Mouse (Mus musculus) left cerebral cortex, adult 2 months (tissue): ENCODE measurements at regions not wholly inside any gene's neighbourhood (a gene's known extent, or its start where the extent isn't known, plus 50 kb on each side); places are given as distances from the start of the nearest gene placed in this dataset.

Source experiments
- DNase-seq, 2 experiments: peaks; one replicate each; pipeline ENCODE4 v3.0.0; 2021 to 2022; ENCODE audit warnings: low spot score in 2 of 2, mixed read lengths in 1 of 2; ENCODE audit errors: extremely low spot score in 1 of 2
- H3K27ac ChIP-seq: fragments of 200-600 bp; 2 replicates; pipeline ENCODE4 v1.8.1; 2022
- H3K4me3 ChIP-seq: fragments of 200-600 bp; 2 replicates; pipeline ENCODE4 v1.8.1; 2022
- CTCF ChIP-seq: fragments of 200-600 bp; IDR thresholded peaks from 2 replicates; pipeline ENCODE4 v1.8.1; 2022; ENCODE audit warnings: antibody characterized with exemption, mild to moderate bottlenecking, moderate library complexity
- intact Hi-C: fragments of 180-260 bp; cut with DNase I; formaldehyde crosslinking; loops from one replicate; pipeline ENCODE4 v1.15.1; 2025

DNA sequence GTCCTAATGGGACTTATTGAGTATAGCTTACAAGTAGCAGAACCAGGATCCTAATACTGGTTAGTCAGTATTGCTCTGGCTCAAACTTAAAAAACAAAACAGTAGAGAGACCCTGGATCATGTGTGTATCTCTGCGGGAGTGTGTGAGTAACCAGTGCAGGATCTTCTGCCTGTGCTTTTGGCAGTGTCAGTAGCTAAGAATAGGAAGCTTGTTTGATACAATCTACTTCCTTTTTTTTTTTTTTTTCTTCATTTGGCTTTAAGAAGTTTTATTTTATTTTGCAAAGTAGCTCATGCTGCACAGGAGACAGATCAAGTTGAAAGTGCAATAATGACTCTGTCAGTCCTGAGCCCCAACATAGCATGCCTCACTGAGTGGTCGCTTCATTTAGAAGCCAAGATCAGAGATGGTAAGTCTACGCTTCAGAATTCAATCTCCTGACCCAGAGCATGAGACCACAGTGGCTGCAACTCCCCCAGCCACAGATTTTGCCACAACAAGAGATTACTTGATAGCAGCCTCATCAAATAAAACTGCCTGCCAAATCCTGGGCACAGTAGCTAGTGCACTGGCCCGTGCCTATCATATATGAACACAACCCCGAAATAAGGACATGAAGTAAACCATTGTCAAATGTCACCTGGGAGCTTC is 306.4 kb upstream of the Pitrm1 start:
- no peak for TF ChIP-seq CTCF
- H3K27ac ChIP-seq, result no peak overlapping the region
- no peak overlapping the region for H3K4me3 ChIP-seq
- intact Hi-C loops, result no loop called here
- no peak for DNase-seq

GRCm38 (mm10) chr13:6250106-6250505 is 297.8 kb upstream of the Pitrm1 start:
- TF ChIP-seq CTCF, result no peak
- H3K4me3 ChIP-seq, result no peak overlapping the region
- DNase-seq, result no peak
- no peak overlapping the region for H3K27ac ChIP-seq
- intact Hi-C loops, result no loop called here

DNA sequence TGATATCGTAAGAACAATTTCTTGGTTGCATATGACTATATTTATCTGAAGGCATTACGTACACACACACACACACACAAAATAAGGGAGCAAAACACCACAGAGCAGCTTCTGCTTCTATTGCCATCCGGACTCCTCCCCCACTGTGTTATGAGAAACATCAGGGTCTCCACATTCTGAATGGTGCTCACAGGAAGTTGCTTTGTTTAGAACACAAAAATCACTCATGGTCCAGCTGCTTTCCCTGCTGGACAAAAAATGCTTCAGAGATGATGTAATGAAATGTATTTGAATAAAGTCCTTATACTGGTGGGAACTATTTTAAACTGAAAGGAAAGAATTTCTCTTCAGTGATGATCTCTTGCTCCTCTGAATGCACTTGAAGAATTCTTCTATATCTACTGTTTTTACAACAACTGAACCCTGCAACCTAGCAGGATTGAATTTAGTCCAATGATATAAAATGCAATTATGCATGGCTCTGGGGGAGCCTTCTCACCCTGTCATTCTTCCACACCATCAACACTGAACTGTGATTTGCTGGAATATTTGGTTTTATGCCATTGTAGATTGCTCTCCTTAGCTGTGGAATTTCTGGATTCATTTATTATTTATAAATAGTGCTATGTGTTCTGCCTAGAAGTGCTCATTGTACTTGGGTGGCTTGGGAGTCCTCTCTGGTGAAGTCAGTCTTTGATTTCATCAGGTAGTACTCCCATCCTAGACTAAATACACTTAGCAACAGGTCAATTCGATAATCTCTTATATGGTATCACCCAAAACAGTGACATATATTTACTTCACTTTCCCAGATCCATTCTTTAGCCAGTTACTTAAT is 296.7 kb upstream of the Pitrm1 start:
- no peak for TF ChIP-seq CTCF
- H3K27ac ChIP-seq, result no peak overlapping the region
- no peak overlapping the region for H3K4me3 ChIP-seq
- DNase-seq, result no peak
- intact Hi-C loops, result no loop called here

DNA sequence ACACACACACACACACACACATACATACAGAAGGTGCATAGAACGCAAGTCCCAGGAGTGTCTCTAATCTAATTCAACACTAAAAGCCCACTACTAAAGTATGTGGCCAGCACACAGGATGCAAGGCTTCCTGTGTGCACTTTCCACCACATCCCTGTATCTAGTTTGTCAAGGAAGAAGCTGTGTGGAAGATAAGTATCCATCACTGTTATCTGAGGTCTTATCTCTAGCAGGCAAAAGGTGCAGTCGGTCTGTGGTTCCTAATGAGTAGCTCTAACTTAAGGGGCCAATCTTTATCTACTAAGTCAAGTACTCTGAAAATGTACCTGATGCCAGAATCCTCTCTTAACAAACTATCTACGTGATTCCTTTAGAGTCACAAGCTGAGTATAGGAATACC is 295.8 kb upstream of the Pitrm1 start:
- no peak overlapping the region for H3K4me3 ChIP-seq
- intact Hi-C loops, result no loop called here
- no peak for DNase-seq
- TF ChIP-seq CTCF, result no peak
- H3K27ac ChIP-seq, result no peak overlapping the region

GRCm38 (mm10) chr13:6255303-6255702 is 292.6 kb upstream of the Pitrm1 start:
- Histone ChIP-seq H3K4me3 (no peak overlapping the region), H3K27ac (no peak overlapping the region)
- TF ChIP-seq CTCF, result no peak
- no peak for DNase-seq
- intact Hi-C loops, result loop anchor here (5.0 kb wide), 1 partner anchor 63 kb away; no protein-coding TSS in a partner anchor

GRCm38 (mm10) chr13:6255728-6256496 is 292.0 kb upstream of the Pitrm1 start:
- TF ChIP-seq CTCF, result no peak
- DNase-seq, result no peak
- Histone ChIP-seq H3K4me3 (no peak overlapping the region), H3K27ac (no peak overlapping the region)
- intact Hi-C loops, result loop anchor here (5.0 kb wide), 1 partner anchor 64 kb away; no protein-coding TSS in a partner anchor

DNA sequence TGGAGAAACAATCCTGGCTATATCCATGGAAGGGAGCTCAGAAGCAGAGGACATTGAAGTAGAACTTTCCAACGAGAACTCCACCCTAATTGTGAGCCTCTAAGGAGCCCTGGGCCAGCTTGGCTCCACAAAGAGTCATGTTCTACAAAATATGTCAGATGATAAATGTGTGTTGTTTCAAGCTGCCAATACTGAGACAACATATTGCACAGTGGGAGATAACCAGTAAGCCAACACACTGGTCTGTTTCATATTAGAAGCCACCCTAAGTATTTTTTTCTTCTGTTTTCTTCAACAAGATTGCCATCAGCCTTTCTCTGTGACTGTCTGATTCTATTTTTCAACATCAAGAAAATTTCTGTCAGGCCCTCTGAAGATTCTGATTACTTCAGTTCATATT is 289.5 kb upstream of the Pitrm1 start:
- no peak overlapping the region for H3K4me3 ChIP-seq
- no peak overlapping the region for H3K27ac ChIP-seq
- intact Hi-C loops, result loop anchor here (5.0 kb wide), 1 partner anchor 66 kb away; no protein-coding TSS in a partner anchor
- TF ChIP-seq CTCF, result no peak
- DNase-seq, result no peak

- H3K4me3 ChIP-seq, result no peak overlapping the region
- peak overlapping the region; percentile 53; the same call in 1 of the 2 replicates for H3K27ac ChIP-seq
- intact Hi-C loops, result loop anchor here (5.0 kb wide), 3 partner anchors 82 to 212 kb away; no protein-coding TSS in a partner anchor
- no peak for TF ChIP-seq CTCF
- no peak for DNase-seq
Measured at GRCm38 (mm10) chr13:6260321-6260865, 287.6 kb upstream of the Pitrm1 start.

DNA sequence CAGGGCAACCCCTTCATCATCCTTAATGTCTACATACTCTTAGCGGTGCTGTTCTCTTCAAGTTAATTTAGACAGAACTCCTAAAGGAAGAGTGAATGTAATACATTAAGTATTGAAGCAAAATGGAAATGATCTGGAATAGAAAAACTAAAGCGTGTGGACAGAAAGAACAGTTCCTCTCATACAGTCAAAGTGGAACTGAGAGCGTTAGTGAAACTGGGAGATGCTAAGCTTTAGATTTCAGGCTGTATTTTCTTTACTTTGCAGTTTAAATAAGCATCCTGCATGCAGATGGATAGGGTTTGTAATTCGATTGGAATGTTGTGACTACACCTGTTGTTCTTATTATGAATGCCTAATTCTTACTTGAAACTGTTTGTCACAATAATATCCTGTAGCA is 286.5 kb upstream of the Pitrm1 start:
- TF ChIP-seq CTCF, result no peak
- DNase-seq, result no peak
- Histone ChIP-seq H3K27ac (peak overlapping the region; percentile 24), H3K4me3 (no peak overlapping the region)
- intact Hi-C loops, result loop anchor here (5.0 kb wide), 3 partner anchors 81 to 211 kb away; no protein-coding TSS in a partner anchor

GRCm38 (mm10) chr13:6270546-6270945 is 277.4 kb upstream of the Pitrm1 start:
- TF ChIP-seq CTCF, result no peak
- no peak overlapping the region for H3K27ac ChIP-seq
- intact Hi-C loops, result no loop called here
- DNase-seq, result no peak
- H3K4me3 ChIP-seq, result no peak overlapping the region

GRCm38 (mm10) chr13:6272932-6273331 is 275.0 kb upstream of the Pitrm1 start:
- intact Hi-C loops, result no loop called here
- no peak overlapping the region for H3K4me3 ChIP-seq
- TF ChIP-seq CTCF, result peak; percentile 6
- DNase-seq, result no peak
- no peak overlapping the region for H3K27ac ChIP-seq
